Mouse (Mus musculus): ENCODE results near the gene Tecrl. TPM values are rescaled to one million over a fixed set of nuclear protein-coding genes. Genes with fewer than 3 reads are reported as not detected.
A peak's percentile ranks its signal among the peaks of the same experiment; 100 is the strongest.

Gene Tecrl
- 0.42 and 0.76 TPM in 2 replicates for polyA plus RNA-seq (2014; fragmentation: Nextera tagmentation; extraction: Ambion mirVana)

DNA sequence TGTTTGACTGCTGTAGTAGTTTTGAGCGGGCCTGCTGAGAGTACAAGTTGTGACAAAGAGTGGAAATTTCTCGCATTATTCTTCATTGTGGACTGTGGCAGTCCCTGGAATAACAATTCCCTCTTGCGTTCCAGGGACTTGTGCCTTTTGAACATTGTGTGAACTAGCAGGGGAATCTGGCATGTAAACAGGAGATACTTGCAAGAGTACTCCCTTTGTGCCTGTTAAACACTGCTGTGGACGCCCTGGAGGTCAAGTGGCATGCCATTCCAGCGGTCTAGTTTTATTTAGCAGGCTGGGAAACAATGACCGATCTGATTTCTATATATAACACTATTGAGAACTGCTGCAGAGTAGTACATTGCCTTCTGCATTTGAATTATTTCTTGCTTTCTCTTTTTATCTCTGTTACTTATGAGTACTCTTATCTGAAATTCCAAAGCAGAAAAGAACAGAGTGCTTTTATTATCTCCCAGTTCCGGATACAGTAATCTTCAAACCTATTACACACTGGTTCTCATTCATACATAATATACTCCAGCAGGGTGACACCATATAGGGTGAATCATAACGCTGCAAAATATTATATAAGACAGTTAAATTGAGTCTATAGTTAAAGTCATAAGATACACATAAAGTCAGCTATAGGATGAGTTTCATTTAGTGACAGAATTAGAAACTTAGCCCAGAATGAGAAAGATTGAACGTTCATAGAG is at the start of gene Tecrl:
Gene Tecrl, minus strand, starts transcription at position 350 of the 716 bp plus-strand sequence.
- Histone ChIP-seq H3K27ac (ENCODE audit: low read depth, low read length) (no peak within 1 kb of the TSS), H3K4me3 (ENCODE audit: low read depth, low read length) (no peak within 1 kb of the TSS), H3K4me1 (replicated peaks; ENCODE audit: control insufficient read depth, insufficient read depth, low read length) (no peaks in the 10 kb centered on the region), H3K9ac (ENCODE audit: low read depth, low read length) (no peak within 1 kb of the TSS), H3K9me3 (ENCODE audit: control insufficient read depth, low read length) (no peaks in the 10 kb centered on the region), H3K27me3 (ENCODE audit: control insufficient read depth, insufficient read depth, low read length) (no peaks in the 10 kb centered on the region), H3K36me3 (ENCODE audit: control insufficient read depth, insufficient read depth, low read length) (no peaks in the 10 kb centered on the region), H3K4me2 (replicated peaks; ENCODE audit: low read depth, low read length) (no peak within 1 kb of the TSS)
- peak; percentile 28; the same call in 1 of the 2 replicates for ATAC-seq (ENCODE audit: low FRiP score)
- WGBS, result 25% methylated on average over 9 of the region's 9 CpGs
- DNase-seq (ENCODE audit: low spot score), result peak; percentile 17

DNA sequence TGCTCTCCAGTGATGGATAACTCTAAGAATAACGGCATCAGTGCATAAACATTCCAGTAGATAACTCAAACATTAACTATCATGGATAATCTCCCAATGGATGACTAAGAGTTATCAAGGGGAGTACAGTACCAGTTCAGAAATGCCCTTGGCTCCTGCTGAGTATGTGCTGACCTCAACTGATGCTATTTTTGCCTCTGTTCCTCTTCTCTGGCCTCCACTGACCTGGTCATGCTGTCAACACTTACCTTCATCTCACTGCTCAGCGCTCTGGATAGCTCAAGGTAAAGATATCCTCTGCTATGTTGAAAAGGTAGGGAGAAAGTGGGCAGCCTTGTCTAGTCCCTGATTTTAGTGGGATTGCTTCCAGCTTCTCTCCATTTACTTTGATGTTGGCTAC is 30.0 kb upstream of the Tecrl start:
- ATAC-seq (ENCODE audit: low FRiP score) (no peak), DNase-seq (ENCODE audit: low spot score) (no peak)
- Histone ChIP-seq H3K4me3 (ENCODE audit: low read depth, low read length) (no peak overlapping the region), H3K4me1 (replicated peaks; ENCODE audit: control insufficient read depth, insufficient read depth, low read length) (no peaks in the 10 kb centered on the region), H3K27me3 (ENCODE audit: control insufficient read depth, insufficient read depth, low read length) (no peaks in the 10 kb centered on the region), H3K9ac (ENCODE audit: low read depth, low read length) (no peak overlapping the region), H3K36me3 (ENCODE audit: control insufficient read depth, insufficient read depth, low read length) (no peaks in the 10 kb centered on the region), H3K9me3 (ENCODE audit: control insufficient read depth, low read length) (no peaks in the 10 kb centered on the region), H3K4me2 (replicated peaks; ENCODE audit: low read depth, low read length) (no peak overlapping the region), H3K27ac (ENCODE audit: low read depth, low read length) (no peak overlapping the region)
- WGBS, result 87% methylated on average over 2 of the region's 2 CpGs

DNA sequence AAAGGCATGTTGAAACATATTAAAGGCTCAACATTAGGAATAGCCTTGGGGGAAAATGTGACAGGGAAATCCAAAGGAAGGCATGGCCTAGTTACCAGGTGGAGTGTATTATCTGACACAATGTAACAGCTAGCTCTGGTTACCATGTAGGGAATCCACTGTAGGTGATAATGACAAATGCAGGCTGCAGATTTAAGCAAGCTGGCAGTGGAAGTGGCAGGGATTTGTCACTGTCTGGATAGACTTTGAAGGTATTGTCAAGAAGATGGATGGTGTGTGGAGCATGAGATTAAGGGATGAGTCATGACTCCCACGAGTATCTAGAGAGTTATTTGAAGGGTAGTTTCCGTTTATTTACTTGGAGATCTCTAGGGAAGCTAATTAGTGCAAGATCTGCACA is 3.4 kb downstream of the Tecrl start:
- no peaks in the 10 kb centered on the region for H3K4me1 ChIP-seq (replicated peaks; ENCODE audit: control insufficient read depth, insufficient read depth, low read length)
- ATAC-seq (ENCODE audit: low FRiP score) (peak; percentile 69), DNase-seq (ENCODE audit: low spot score) (peak; percentile 3)
- WGBS, result 26% methylated on average over 2 of the region's 2 CpGs
- H3K4me2 ChIP-seq (replicated peaks; ENCODE audit: low read depth, low read length), result no peak overlapping the region
- no peak overlapping the region for H3K27ac ChIP-seq (ENCODE audit: low read depth, low read length)
- no peak overlapping the region for H3K4me3 ChIP-seq (ENCODE audit: low read depth, low read length)
- no peaks in the 10 kb centered on the region for H3K27me3 ChIP-seq (ENCODE audit: control insufficient read depth, insufficient read depth, low read length)
- H3K36me3 ChIP-seq (ENCODE audit: control insufficient read depth, insufficient read depth, low read length), result no peaks in the 10 kb centered on the region
- no peak overlapping the region for H3K9ac ChIP-seq (ENCODE audit: low read depth, low read length)
- no peaks in the 10 kb centered on the region for H3K9me3 ChIP-seq (ENCODE audit: control insufficient read depth, low read length)

DNA sequence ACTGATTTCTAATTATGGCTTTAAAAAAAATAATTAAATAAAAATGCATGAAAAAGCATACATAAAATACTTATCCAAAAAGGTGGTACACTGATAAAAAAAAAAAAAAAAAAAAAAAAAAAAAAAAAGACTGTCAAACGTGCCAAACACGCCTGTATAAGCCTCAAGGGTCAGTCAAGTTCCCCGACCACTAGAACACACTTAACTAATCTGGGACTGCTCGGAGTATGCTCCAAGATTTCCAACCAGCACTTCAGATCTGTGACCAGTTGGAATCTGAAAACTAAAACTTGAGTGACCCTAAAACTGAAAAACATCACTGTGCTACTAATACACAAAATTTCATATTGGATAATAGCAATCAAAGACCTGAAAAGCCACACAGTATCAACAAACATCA is 15.9 kb downstream of the Tecrl start:
- Histone ChIP-seq H3K9ac (ENCODE audit: low read depth, low read length) (no peak overlapping the region), H3K4me2 (replicated peaks; ENCODE audit: low read depth, low read length) (no peak overlapping the region), H3K27ac (ENCODE audit: low read depth, low read length) (no peak overlapping the region), H3K9me3 (ENCODE audit: control insufficient read depth, low read length) (no peaks in the 10 kb centered on the region), H3K4me3 (ENCODE audit: low read depth, low read length) (no peak overlapping the region), H3K36me3 (ENCODE audit: control insufficient read depth, insufficient read depth, low read length) (no peaks in the 10 kb centered on the region), H3K27me3 (ENCODE audit: control insufficient read depth, insufficient read depth, low read length) (no peaks in the 10 kb centered on the region), H3K4me1 (replicated peaks; ENCODE audit: control insufficient read depth, insufficient read depth, low read length) (no peaks in the 10 kb centered on the region)
- 92% methylated on average over 4 of the region's 4 CpGs for WGBS
- ATAC-seq (ENCODE audit: low FRiP score) (no peak), DNase-seq (ENCODE audit: low spot score) (no peak)

DNA sequence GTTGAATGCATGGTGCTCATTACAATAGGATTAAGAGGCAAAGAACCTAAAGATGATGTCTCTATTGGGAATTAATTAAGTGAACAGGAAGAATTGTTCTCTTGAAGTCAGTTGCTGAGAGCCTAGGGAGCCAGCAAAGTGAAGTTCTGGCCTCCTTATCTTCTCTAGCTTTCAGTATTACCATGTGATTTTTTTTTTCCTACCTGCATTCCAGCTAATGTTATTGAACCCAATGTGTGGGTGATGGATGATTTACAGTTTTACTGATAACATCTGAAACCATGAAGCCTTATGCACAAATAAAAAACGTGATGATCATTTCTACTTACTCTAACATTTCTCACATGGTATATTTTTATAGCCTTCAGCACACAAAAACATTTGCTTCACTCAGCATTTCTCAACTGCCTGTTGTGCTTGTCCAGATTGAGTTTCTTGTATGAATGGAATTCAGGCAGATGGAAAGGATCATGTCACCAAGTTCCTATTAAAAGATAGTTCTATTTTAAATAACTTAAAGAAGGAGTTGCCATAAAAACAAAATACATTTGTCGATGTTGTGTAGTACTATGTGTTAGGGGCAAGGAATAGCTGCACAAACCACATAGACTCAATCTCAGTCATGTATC is 87.7 kb downstream of the Tecrl start:
- H3K4me2 ChIP-seq (replicated peaks; ENCODE audit: low read depth, low read length), result no peak overlapping the region
- no peaks in the 10 kb centered on the region for H3K36me3 ChIP-seq (ENCODE audit: control insufficient read depth, insufficient read depth, low read length)
- no peak overlapping the region for H3K27ac ChIP-seq (ENCODE audit: low read depth, low read length)
- no peaks in the 10 kb centered on the region for H3K4me1 ChIP-seq (replicated peaks; ENCODE audit: control insufficient read depth, insufficient read depth, low read length)
- H3K9ac ChIP-seq (ENCODE audit: low read depth, low read length), result no peak overlapping the region
- no peak overlapping the region for H3K4me3 ChIP-seq (ENCODE audit: low read depth, low read length)
- WGBS, result 76% methylated on average over 2 of the region's 2 CpGs
- H3K27me3 ChIP-seq (ENCODE audit: control insufficient read depth, insufficient read depth, low read length), result no peaks in the 10 kb centered on the region
- ATAC-seq (ENCODE audit: low FRiP score) (no peak), DNase-seq (ENCODE audit: low spot score) (no peak)
- no peaks in the 10 kb centered on the region for H3K9me3 ChIP-seq (ENCODE audit: control insufficient read depth, low read length)

DNA sequence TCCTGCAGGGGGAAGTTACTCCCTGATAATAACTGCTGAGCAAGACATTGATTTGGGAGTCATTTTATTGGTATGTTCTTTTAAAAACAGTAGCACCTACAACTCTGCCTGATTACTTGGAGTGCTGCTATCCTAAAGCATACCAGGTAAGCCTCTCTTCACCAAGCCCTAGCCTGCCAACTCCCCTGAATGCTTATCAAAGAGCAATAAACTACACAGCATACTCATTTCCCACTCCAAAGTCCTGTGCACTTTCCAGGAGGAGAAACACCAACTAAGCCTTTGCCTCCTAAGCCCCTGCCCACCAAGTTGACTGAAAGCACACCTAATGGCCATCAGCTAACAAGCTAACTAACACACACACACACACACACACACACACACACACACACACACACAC is 94.9 kb downstream of the Tecrl start:
- Histone ChIP-seq H3K4me3 (ENCODE audit: low read depth, low read length) (no peak overlapping the region), H3K4me1 (replicated peaks; ENCODE audit: control insufficient read depth, insufficient read depth, low read length) (no peaks in the 10 kb centered on the region), H3K36me3 (ENCODE audit: control insufficient read depth, insufficient read depth, low read length) (no peaks in the 10 kb centered on the region), H3K4me2 (replicated peaks; ENCODE audit: low read depth, low read length) (no peak overlapping the region), H3K9ac (ENCODE audit: low read depth, low read length) (no peak overlapping the region), H3K27me3 (ENCODE audit: control insufficient read depth, insufficient read depth, low read length) (no peaks in the 10 kb centered on the region), H3K27ac (ENCODE audit: low read depth, low read length) (no peak overlapping the region), H3K9me3 (ENCODE audit: control insufficient read depth, low read length) (no peaks in the 10 kb centered on the region)
- no peak for ATAC-seq (ENCODE audit: low FRiP score)
- DNase-seq (ENCODE audit: low spot score), result no peak

DNA sequence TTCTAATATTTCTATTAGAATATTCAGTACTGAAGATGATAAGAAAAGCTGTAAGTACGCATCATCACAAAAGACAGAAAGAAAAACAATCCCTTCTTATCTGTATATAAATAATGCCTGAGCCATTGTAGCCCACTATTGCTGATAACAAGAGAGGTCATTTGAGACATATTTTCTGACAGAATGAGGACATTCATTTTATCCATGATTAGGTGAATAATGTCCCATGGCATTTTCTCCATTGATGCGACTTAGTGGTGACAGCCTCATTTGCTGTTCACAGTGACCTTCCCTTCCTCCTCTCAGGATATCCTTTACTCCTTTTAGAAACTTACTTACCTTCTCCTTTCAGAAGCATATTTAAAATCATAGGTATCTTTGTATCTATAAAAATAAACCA is 100.9 kb downstream of the Tecrl start:
- no peaks in the 10 kb centered on the region for H3K4me1 ChIP-seq (replicated peaks; ENCODE audit: control insufficient read depth, insufficient read depth, low read length)
- H3K27ac ChIP-seq (ENCODE audit: low read depth, low read length), result no peak overlapping the region
- ATAC-seq (ENCODE audit: low FRiP score) (no peak), DNase-seq (ENCODE audit: low spot score) (no peak)
- H3K4me2 ChIP-seq (replicated peaks; ENCODE audit: low read depth, low read length), result no peak overlapping the region
- H3K27me3 ChIP-seq (ENCODE audit: control insufficient read depth, insufficient read depth, low read length), result no peaks in the 10 kb centered on the region
- no peak overlapping the region for H3K9ac ChIP-seq (ENCODE audit: low read depth, low read length)
- no peaks in the 10 kb centered on the region for H3K9me3 ChIP-seq (ENCODE audit: control insufficient read depth, low read length)
- no peaks in the 10 kb centered on the region for H3K36me3 ChIP-seq (ENCODE audit: control insufficient read depth, insufficient read depth, low read length)
- WGBS, result 74% methylated on average over 2 of the region's 2 CpGs
- no peak overlapping the region for H3K4me3 ChIP-seq (ENCODE audit: low read depth, low read length)

DNA sequence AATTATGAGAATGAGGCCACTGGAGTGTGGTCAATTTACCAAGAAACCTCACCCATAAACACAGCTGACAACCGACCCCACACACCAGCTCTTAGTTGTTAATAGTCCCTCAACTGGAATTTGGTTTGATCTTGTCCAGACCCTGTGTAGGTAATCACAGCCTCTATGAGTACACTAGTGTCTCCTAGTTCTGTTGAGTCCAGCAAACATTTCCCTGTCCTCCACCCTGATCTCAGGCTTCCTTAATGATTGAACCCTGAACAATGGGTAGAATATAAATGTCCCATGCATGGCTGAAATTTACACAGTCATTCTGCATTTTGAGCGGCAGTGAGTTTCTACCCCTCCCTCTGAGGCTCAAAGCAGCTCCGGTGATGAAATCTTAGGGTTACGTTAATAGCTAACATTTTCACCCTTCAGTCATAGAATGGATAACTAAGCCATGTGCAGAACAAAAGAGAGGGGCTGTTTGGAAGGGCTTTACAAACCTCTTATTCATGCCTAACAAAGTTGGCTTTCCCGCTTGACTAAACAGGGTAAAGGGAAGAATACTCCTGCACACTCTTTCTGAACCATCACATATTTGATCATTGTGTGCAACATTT is 116.0 kb downstream of the Tecrl start:
- ATAC-seq (ENCODE audit: low FRiP score), result peak; percentile 49
- WGBS, result 29% methylated on average over 5 of the region's 5 CpGs
- peak; percentile 9 for DNase-seq (ENCODE audit: low spot score)

More for the DNA sequence above, 116.0 kb downstream of the Tecrl start:
- H3K36me3 ChIP-seq (ENCODE audit: control insufficient read depth, insufficient read depth, low read length), result no peaks in the 10 kb centered on the region
- H3K4me2 ChIP-seq (replicated peaks; ENCODE audit: low read depth, low read length), result no peak overlapping the region
- H3K27ac ChIP-seq (ENCODE audit: low read depth, low read length), result no peak overlapping the region
- no peaks in the 10 kb centered on the region for H3K4me1 ChIP-seq (replicated peaks; ENCODE audit: control insufficient read depth, insufficient read depth, low read length)
- no peaks in the 10 kb centered on the region for H3K9me3 ChIP-seq (ENCODE audit: control insufficient read depth, low read length)
- no peaks in the 10 kb centered on the region for H3K27me3 ChIP-seq (ENCODE audit: control insufficient read depth, insufficient read depth, low read length)
- H3K9ac ChIP-seq (ENCODE audit: low read depth, low read length), result no peak overlapping the region
- no peak overlapping the region for H3K4me3 ChIP-seq (ENCODE audit: low read depth, low read length)

Measured in hindbrain, embryonic 11.5 days (tissue).